Mouse (Mus musculus) spleen, adult 2 months (tissue): ENCODE measurements around the gene Ecm2. TPM values are rescaled to one million over a fixed set of nuclear protein-coding genes. Genes with fewer than 3 reads are reported as not detected.

Source experiments
- DNase-seq, 2 experiments: peaks; one replicate each; pipeline versions ENCODE4 v3.0.0 to v3.0.0-alpha.2; 2012 to 2021; ENCODE audit warnings: low spot score in 2 of 2, low read depth in 1 of 2
- H3K27ac ChIP-seq: fragments of 200-500 bp; 2 replicates; pipeline ENCODE4 v1.5.1; 2012; ENCODE audit warnings: low read length, inconsistent platforms; ENCODE audit not compliant: insufficient read depth
- H3K27me3 ChIP-seq: fragments of 200-500 bp; 2 replicates; pipeline ENCODE4 v1.6.1; 2012; ENCODE audit warnings: mild to moderate bottlenecking, moderate library complexity, low read length, inconsistent platforms; ENCODE audit not compliant: control insufficient read depth, insufficient read depth
- H3K36me3 ChIP-seq: fragments of 200-500 bp; 2 replicates; pipeline ENCODE4 v1.6.1; 2012; ENCODE audit warnings: mild to moderate bottlenecking, low read length, inconsistent platforms; ENCODE audit not compliant: control insufficient read depth, insufficient read depth
- H3K4me1 ChIP-seq: fragments of 200-500 bp; 2 replicates; pipeline ENCODE4 v1.6.1; 2011; ENCODE audit warnings: inconsistent platforms; ENCODE audit not compliant: control insufficient read depth, insufficient read depth, insufficient read length
- H3K4me3 ChIP-seq: fragments of 200-500 bp; 2 replicates; pipeline ENCODE4 v1.5.1; 2011; ENCODE audit warnings: mild to moderate bottlenecking, inconsistent platforms; ENCODE audit not compliant: insufficient read depth, insufficient read length; ENCODE audit errors: extremely low read depth
- CTCF ChIP-seq: fragments of 200-500 bp; IDR thresholded peaks from 2 replicates; pipeline ENCODE4 v1.5.1; 2011; ENCODE audit warnings: mild to moderate bottlenecking, inconsistent platforms; ENCODE audit not compliant: insufficient read depth, insufficient read length, insufficient replicate concordance; ENCODE audit errors: extremely low read depth
- POLR2A ChIP-seq: fragments of 200-500 bp; IDR thresholded peaks from 2 replicates; pipeline ENCODE4 v1.6.1; 2011; ENCODE audit warnings: low read depth, low read length, inconsistent platforms
- WGBS: fragments of 180-500 bp; shearing (Covaris S2); methylation state at CpG from one replicate; pipeline ENCODE4 v1.1.7; 2018; 5-methylcytosine and 5-hydroxymethylcytosine counted together
- polyA plus RNA-seq: library from polyadenylated mRNA; depleted of rRNA; stranded (reverse); fragments of >200 nt; gene quantifications from 2 replicates; pipeline ENCODE4 v1.2.3, GENCODE M21; 2012

The Ecm2 gene
- polyA plus RNA-seq, 1 experiment = 0.14 TPM

DNA sequence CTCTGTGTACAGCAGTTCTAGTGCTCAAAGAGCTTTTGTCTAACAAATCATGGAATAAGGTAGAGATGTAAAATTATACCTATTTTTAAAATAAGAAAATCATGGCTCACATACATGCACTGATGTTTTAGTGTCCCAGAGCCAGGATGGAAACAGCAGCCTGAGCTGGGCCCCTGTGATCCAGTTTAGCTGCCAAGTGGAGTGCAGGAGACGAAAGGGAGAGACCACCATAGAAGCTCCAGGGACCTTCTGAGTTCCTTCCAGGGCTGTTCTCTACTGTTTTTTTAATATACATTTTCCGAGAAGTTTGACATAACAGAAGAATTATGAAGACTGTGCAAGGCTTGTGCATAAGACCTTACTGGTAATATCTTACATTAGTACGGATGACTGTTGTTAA lies 26.7 kb upstream of the Ecm2 start:
- Histone ChIP-seq H3K27me3 (no peaks in the 10 kb centered on the region), H3K36me3 (no peaks in the 10 kb centered on the region), H3K4me3 (no peak overlapping the region), H3K27ac (no peak overlapping the region), H3K4me1 (no peaks in the 10 kb centered on the region)
- TF ChIP-seq POLR2A = no peak
- TF ChIP-seq CTCF = no peak
- 95% methylated on average over 3 of the region's 3 CpGs for WGBS
- DNase-seq = no peak

- Histone ChIP-seq H3K4me1 (no peaks in the 10 kb centered on the region), H3K27me3 (no peaks in the 10 kb centered on the region), H3K27ac (no peak overlapping the region), H3K36me3 (no peaks in the 10 kb centered on the region), H3K4me3 (no peak overlapping the region)
- TF ChIP-seq POLR2A = no peak
- TF ChIP-seq CTCF = no peak
- 89% methylated on average over 6 of the region's 6 CpGs for WGBS
- DNase-seq = no peak
Observed at GRCm38 (mm10) chr13:49478851-49479374, 25.7 kb upstream of the Ecm2 start.

- DNase-seq = no peak
- 95% methylated on average over 4 of the region's 4 CpGs for WGBS
- Histone ChIP-seq H3K4me1 (no peaks in the 10 kb centered on the region), H3K27ac (no peak overlapping the region), H3K4me3 (no peak overlapping the region), H3K36me3 (no peaks in the 10 kb centered on the region), H3K27me3 (no peaks in the 10 kb centered on the region)
- no peak for TF ChIP-seq CTCF
Observed at GRCm38 (mm10) chr13:49479399-49479798, 25.2 kb upstream of the Ecm2 start.

- WGBS = 76% methylated on average over 2 of the region's 2 CpGs
- H3K36me3 ChIP-seq = no peaks in the 10 kb centered on the region
- no peaks in the 10 kb centered on the region for H3K4me1 ChIP-seq
- no peak overlapping the region for H3K4me3 ChIP-seq
- H3K27me3 ChIP-seq = no peaks in the 10 kb centered on the region
- H3K27ac ChIP-seq = no peak overlapping the region
- no peak for DNase-seq
- TF ChIP-seq POLR2A (no peak), CTCF (no peak)
Observed at GRCm38 (mm10) chr13:49480057-49480456, 24.6 kb upstream of the Ecm2 start.

DNA sequence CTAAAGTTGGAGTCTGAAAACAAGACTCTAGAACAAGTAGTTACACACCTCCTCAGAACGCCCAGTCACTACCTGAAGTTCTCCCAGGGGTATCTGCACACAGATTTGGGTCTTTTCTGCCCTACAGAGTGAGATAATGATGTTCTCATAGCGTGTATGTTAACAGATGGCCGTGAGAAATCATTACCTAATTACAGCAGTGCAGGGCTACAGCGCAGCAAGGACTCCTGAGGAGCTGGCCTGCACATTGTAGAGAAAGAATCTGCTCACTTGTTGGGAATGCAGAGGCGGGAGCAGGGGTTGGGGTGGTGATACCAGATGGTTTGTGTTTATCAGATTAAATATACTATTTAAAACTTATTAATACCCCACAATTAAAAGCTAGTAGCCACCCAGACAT lies 24.1 kb upstream of the Ecm2 start:
- H3K27ac ChIP-seq = no peak overlapping the region; the same call in 1 of the 2 replicates
- H3K4me3 ChIP-seq = no peak overlapping the region
- 91% methylated on average over 5 of the region's 5 CpGs for WGBS
- TF ChIP-seq CTCF (no peak), POLR2A (no peak)
- H3K27me3 ChIP-seq = no peaks in the 10 kb centered on the region
- H3K36me3 ChIP-seq = no peaks in the 10 kb centered on the region
- no peak for DNase-seq
- H3K4me1 ChIP-seq = no peaks in the 10 kb centered on the region

GRCm38 (mm10) chr13:49485388-49485787 lies 19.2 kb upstream of the Ecm2 start:
- no peak overlapping the region for H3K27ac ChIP-seq
- H3K36me3 ChIP-seq = no peaks in the 10 kb centered on the region
- H3K4me3 ChIP-seq = no peak overlapping the region
- WGBS = 92% methylated on average over 5 of the region's 5 CpGs
- TF ChIP-seq CTCF (no peak), POLR2A (no peak)
- H3K4me1 ChIP-seq = no peaks in the 10 kb centered on the region
- DNase-seq = no peak
- no peaks in the 10 kb centered on the region for H3K27me3 ChIP-seq

GRCm38 (mm10) chr13:49492376-49493368 lies 11.9 kb upstream of the Ecm2 start, which contains the start of gene Tes3-ps:
Tes3-ps (plus strand) TSS chr13:49493318.
- Histone ChIP-seq H3K27me3 (no peaks in the 10 kb centered on the region), H3K4me3 (no peak within 1 kb of the TSS), H3K36me3 (no peaks in the 10 kb centered on the region), H3K27ac (no peak within 1 kb of the TSS), H3K4me1 (no peaks in the 10 kb centered on the region)
- TF ChIP-seq CTCF (no peak), POLR2A (no peak)
- DNase-seq = no peak
- WGBS = 82% methylated on average over 6 of the region's 6 CpGs
